Mouse (Mus musculus): ENCODE results near the gene Tmprss15. TPM values are rescaled to one million over a fixed set of nuclear protein-coding genes. Genes with fewer than 3 reads are reported as not detected.
A peak's percentile ranks its signal among the peaks of the same experiment; 100 is the strongest.

Tmprss15 gene
- polyA plus RNA-seq (2015; fragmentation: Nextera tagmentation; extraction: Ambion mirVana): not detected in 2 replicates

DNA sequence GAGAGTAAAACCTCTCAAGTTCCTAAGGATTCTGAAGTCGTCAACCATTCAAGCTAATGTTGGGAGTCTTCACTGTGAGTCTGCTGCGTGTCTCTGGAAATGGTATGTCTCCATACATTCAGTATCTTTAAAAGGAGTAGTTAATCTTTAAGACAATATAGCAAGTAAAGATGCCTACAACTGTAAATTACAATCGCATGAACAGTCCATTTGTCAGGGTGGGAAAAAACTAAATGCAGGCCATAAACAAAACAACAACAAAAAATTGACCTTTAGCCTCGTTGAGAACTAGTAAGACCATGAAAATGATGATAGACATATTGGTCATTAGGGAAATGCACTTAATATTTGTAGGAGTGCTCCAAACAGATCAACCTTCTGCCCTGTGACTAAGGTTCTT lies at the start of gene Tmprss15:
TSS of gene Tmprss15 (minus strand) at position 101 of the 400 bp plus-strand sequence.
- Histone ChIP-seq H3K9me3 (no peaks in the 10 kb centered on the region), H3K4me3 (replicated peaks) (no peak within 1 kb of the TSS), H3K4me1 (replicated peaks) (no peaks in the 10 kb centered on the region), H3K4me2 (replicated peaks) (no peak within 1 kb of the TSS), H3K27ac (no peak within 1 kb of the TSS), H3K9ac (replicated peaks) (no peak within 1 kb of the TSS), H3K27me3 (no peaks in the 10 kb centered on the region), H3K36me3 (no peaks in the 10 kb centered on the region)
- no peak for ATAC-seq
- whole genome bisulfite sequencing: 88% methylated on average over 4 of the region's 4 CpGs

DNA sequence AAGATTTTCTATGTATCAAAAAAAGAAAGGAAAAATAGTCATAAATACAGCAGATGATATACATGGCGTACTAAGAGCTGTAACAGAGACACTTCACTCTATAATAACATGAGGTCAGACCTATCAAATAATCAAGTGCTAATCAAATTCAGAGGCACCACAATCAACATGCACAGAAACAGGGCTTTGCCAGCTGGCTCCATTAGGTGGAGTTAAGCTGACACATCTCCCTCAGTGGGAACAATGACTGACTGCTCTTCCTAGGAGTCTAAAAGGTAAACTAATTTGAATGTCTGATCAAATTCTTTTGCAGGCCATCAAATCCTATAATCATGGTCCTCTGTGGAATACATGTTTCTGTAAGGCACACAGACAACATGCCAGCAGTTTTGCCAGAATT lies 24.0 kb upstream of the Tmprss15 start:
- Histone ChIP-seq H3K27me3 (no peaks in the 10 kb centered on the region), H3K36me3 (no peaks in the 10 kb centered on the region), H3K4me1 (replicated peaks) (peaks cover 5% of the 10 kb centered on the region; the same call in 1 of the 2 replicates), H3K27ac (no peak overlapping the region), H3K4me2 (replicated peaks) (no peak overlapping the region), H3K4me3 (replicated peaks) (no peak overlapping the region), H3K9ac (replicated peaks) (no peak overlapping the region), H3K9me3 (no peaks in the 10 kb centered on the region)
- 45% methylated on average over 1 of the region's 1 CpGs for WGBS
- peak; percentile 77; the same call in 1 of the 2 replicates for ATAC-seq

DNA sequence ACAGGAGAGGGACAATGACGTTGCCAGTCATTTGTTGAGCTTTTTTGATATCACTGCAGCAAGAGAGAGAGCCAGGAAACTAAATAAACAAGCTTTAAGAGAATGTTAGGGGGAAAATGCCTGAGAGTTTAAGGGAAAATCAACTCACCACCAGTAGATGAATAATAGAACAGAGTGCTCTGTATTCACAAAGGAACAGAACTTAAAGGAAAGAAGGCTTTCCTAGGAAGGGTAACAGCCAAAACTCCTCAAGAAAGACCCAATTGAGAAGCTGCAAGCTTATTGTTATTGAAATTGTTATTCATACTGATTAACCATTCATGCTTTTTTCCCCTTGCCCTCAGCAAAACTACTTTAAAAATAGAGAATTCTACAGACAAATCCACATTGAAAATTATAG lies 18.6 kb upstream of the Tmprss15 start:
- H3K27ac ChIP-seq: no peak overlapping the region; the same call in 1 of the 2 replicates
- H3K9ac ChIP-seq (replicated peaks): no peak overlapping the region
- H3K4me2 ChIP-seq (replicated peaks): no peak overlapping the region
- no peaks in the 10 kb centered on the region for H3K27me3 ChIP-seq
- 29% methylated on average over 1 of the region's 1 CpGs for whole genome bisulfite sequencing
- H3K4me1 ChIP-seq (replicated peaks): peaks cover 3% of the 10 kb centered on the region; the same call in 1 of the 2 replicates
- H3K4me3 ChIP-seq (replicated peaks): no peak overlapping the region
- H3K36me3 ChIP-seq: no peaks in the 10 kb centered on the region
- no peaks in the 10 kb centered on the region for H3K9me3 ChIP-seq
- ATAC-seq: no peak

DNA sequence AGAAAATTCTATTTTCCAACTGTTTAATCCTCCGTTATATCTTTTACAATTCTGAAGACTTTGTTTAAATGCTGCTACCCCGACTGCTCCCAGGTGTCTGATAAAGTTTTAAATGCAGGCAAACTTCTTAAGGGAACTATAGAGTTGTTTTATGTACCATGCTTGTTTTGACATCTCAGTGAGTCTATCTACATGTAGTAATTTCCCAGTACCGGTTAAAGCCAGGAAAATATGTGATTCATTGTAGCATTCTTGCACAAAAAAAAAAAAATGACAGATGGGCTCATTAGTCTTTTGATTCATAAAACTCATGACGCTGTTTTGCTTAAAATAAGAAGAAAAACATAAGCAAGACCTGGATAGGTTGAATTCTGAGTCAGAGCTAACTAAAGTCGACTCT lies 18.1 kb upstream of the Tmprss15 start:
- 76% methylated on average over 5 of the region's 5 CpGs for WGBS

DNA sequence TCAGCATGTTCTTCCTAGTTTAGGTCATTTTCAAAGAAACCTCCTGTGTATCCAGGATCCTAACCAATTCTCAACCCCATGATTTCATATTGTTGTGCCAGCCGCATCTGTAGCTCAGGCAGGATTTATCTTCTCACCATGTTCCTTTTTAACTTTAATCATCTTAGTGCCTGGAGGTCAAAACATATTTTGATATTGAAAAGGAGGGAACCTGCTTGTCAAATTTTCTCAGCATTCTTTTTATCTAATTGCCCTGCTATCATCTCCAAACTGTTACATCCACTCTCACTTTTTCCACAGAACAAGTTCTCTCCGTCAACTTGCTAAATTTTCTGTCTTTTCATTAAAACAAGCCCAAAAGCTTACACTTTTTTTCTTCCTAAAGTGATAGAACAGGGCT lies 9.4 kb upstream of the Tmprss15 start:
- no peak for ATAC-seq
- Histone ChIP-seq H3K9me3 (no peaks in the 10 kb centered on the region), H3K9ac (replicated peaks) (no peak overlapping the region), H3K36me3 (no peaks in the 10 kb centered on the region), H3K4me2 (replicated peaks) (no peak overlapping the region), H3K27ac (no peak overlapping the region), H3K4me1 (replicated peaks) (no peaks in the 10 kb centered on the region), H3K4me3 (replicated peaks) (no peak overlapping the region), H3K27me3 (no peaks in the 10 kb centered on the region)
- 63% methylated on average over 2 of the region's 2 CpGs for WGBS

More for the DNA sequence above, 18.1 kb upstream of the Tmprss15 start:
- H3K4me1 ChIP-seq (replicated peaks): peaks cover 3% of the 10 kb centered on the region; the same call in 1 of the 2 replicates
- H3K27ac ChIP-seq: no peak overlapping the region
- H3K27me3 ChIP-seq: no peaks in the 10 kb centered on the region
- no peaks in the 10 kb centered on the region for H3K36me3 ChIP-seq
- H3K9ac ChIP-seq (replicated peaks): no peak overlapping the region
- no peaks in the 10 kb centered on the region for H3K9me3 ChIP-seq
- ATAC-seq: no peak
- H3K4me3 ChIP-seq (replicated peaks): no peak overlapping the region
- H3K4me2 ChIP-seq (replicated peaks): no peak overlapping the region

DNA sequence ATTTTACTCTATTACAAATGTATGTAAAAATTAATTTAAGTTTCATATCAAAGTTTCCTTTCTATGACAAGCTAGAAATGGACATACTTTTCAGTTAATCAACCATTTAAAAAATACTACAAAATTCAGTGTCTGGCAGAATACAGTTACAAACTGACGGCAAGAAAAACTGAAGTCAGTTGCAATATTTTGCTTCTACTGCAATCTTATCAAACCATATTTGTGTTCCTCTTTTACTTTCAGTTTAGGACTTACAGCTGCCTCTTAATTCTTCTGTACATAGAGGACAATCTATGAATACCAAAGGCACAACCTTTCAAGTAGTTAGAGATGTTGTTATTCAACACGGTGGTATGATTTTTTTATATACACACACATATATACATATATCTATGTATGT lies 7.4 kb upstream of the Tmprss15 start:
- Histone ChIP-seq H3K4me1 (replicated peaks) (no peaks in the 10 kb centered on the region), H3K27ac (no peak overlapping the region), H3K9me3 (no peaks in the 10 kb centered on the region), H3K4me3 (replicated peaks) (no peak overlapping the region), H3K9ac (replicated peaks) (no peak overlapping the region), H3K4me2 (replicated peaks) (no peak overlapping the region), H3K36me3 (no peaks in the 10 kb centered on the region), H3K27me3 (no peaks in the 10 kb centered on the region)
- ATAC-seq: no peak
- 95% methylated on average over 2 of the region's 2 CpGs for WGBS

DNA sequence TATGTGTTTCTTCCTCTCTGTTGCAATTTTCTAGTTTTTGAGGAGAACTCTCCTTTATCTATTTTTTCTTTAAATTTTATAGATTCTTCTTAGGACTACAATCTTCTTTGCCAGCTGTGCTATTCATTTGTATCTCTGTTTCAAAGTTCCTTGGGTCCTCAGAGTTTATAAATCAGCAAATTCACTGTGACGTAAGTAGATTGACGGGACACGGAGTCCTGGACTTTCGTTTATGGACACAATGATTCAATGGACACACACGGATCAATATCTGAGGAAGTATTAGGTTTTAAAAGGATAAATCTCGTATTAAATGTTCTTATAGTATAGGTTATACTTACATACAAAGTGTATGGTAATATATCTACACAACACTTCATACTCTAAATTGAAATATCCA lies 4.3 kb downstream of the Tmprss15 start:
- H3K9ac ChIP-seq (replicated peaks): no peak overlapping the region
- H3K4me3 ChIP-seq (replicated peaks): no peak overlapping the region
- no peak for ATAC-seq
- H3K36me3 ChIP-seq: no peaks in the 10 kb centered on the region
- H3K27me3 ChIP-seq: no peaks in the 10 kb centered on the region
- H3K9me3 ChIP-seq: no peaks in the 10 kb centered on the region
- no peaks in the 10 kb centered on the region for H3K4me1 ChIP-seq (replicated peaks)
- WGBS: 89% methylated on average over 6 of the region's 6 CpGs
- H3K4me2 ChIP-seq (replicated peaks): no peak overlapping the region
- H3K27ac ChIP-seq: no peak overlapping the region

DNA sequence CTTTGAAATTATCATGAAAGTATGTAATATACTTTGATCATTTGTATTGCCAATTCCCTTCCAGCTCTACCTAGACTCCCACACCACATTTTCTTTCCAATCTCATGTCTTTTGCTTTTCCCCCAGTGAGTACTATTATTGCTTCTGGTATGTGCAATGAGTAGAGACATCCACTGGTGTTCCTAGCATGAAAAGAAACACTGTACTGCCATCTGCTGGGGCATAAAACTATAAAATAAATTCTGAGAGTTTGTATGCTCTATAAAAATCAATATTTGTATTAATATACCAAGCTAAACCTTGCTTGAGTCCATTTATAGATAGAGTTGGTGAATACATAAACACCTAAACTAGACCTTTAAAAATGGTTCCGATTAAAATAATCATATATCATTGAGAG lies 27.0 kb downstream of the Tmprss15 start:
- WGBS: 98% methylated on average over 1 of the region's 1 CpGs
- Histone ChIP-seq H3K27ac (no peak overlapping the region), H3K36me3 (no peaks in the 10 kb centered on the region), H3K4me2 (replicated peaks) (no peak overlapping the region), H3K4me1 (replicated peaks) (no peaks in the 10 kb centered on the region), H3K9ac (replicated peaks) (no peak overlapping the region), H3K4me3 (replicated peaks) (no peak overlapping the region), H3K27me3 (no peaks in the 10 kb centered on the region), H3K9me3 (no peaks in the 10 kb centered on the region)
- no peak for ATAC-seq

DNA sequence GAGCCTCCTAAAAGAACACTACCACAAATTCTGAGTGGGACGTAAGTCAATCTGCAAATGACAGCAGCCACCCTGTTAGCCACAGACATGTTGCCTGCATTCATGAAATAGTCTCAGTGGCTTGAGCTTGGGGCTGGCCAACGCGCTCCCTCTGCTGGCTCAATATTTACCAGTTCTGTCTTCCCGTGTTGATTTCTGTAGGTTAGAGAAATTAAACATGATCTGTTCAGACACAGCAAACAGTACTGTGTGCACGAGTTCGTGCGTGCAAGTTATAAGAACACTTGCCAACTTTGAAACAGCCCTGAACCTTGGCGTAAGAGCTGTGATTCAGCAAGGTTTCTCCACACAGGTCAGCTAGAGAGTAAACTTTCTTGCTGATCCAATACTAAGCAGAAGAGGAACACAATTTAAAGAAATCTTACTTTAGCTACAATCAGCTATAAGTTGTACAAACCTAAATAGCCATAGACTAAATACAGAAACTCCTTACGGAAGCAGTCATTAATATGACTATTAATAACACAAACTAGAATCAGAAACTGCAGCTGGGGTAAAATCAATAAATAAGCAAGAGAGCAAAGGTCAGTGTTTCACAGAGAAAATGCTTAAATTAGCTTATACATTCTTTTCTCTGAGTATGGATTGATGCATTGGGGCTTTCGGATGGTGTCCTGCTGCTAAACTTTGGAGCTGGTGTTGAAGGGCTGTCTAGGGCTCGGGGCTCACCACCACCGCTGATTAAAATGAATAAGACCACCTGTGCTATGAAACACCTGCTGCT lies 31.9 kb downstream of the Tmprss15 start:
- Histone ChIP-seq H3K36me3 (no peaks in the 10 kb centered on the region), H3K9ac (replicated peaks) (no peak overlapping the region), H3K9me3 (no peaks in the 10 kb centered on the region), H3K4me3 (replicated peaks) (no peak overlapping the region), H3K27me3 (no peaks in the 10 kb centered on the region), H3K27ac (no peak overlapping the region), H3K4me1 (replicated peaks) (no peaks in the 10 kb centered on the region), H3K4me2 (replicated peaks) (no peak overlapping the region)
- 58% methylated on average over 12 of the region's 12 CpGs for WGBS
- peak; percentile 50; the same call in 1 of the 2 replicates for ATAC-seq

DNA sequence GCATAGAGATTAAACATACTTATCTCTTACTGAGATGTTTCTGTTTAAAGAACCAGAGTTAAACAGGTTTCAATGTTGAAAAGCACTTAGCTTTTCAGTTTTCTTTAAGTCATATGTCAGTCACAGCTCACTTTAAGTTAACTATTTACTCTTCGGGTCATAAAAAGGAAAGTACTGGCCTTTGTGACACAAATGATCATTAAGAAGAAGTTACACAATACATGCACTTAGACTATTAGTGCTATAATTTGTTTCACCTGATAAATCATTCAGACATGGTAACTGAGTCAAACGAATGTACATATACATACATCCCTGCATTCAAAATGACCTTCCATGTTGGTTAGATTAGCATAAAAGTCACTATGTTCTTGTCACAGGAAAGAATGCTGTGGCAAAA lies 58.3 kb downstream of the Tmprss15 start:
- H3K27ac ChIP-seq: no peak overlapping the region
- no peak overlapping the region for H3K4me2 ChIP-seq (replicated peaks)
- no peak for ATAC-seq
- no peaks in the 10 kb centered on the region for H3K9me3 ChIP-seq
- WGBS: 88% methylated on average over 2 of the region's 2 CpGs
- H3K4me1 ChIP-seq (replicated peaks): no peaks in the 10 kb centered on the region
- no peaks in the 10 kb centered on the region for H3K36me3 ChIP-seq
- H3K4me3 ChIP-seq (replicated peaks): no peak overlapping the region
- H3K27me3 ChIP-seq: no peaks in the 10 kb centered on the region
- no peak overlapping the region for H3K9ac ChIP-seq (replicated peaks)

DNA sequence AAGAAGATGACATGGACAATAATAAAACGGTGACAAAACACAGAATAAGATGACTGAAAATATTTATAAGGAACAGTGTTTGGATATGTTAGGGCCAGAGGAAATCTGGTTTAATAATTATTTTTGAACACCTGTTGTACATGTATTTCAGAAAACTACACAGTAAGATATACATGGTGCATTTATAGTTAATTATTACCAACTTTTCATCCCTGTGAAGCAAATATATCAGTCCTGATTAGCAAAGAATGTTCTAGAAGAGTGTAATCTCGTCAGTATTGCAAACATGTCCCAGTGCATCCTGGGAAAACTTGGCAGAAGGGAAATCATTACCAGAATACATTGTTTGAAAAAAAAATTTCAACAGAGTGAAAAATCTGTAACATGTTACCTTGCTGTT lies 88.1 kb downstream of the Tmprss15 start:
- H3K27ac ChIP-seq: no peak overlapping the region
- no peaks in the 10 kb centered on the region for H3K9me3 ChIP-seq
- H3K4me2 ChIP-seq (replicated peaks): no peak overlapping the region
- H3K4me3 ChIP-seq (replicated peaks): no peak overlapping the region
- H3K9ac ChIP-seq (replicated peaks): no peak overlapping the region
- WGBS: 83% methylated on average over 2 of the region's 2 CpGs
- H3K4me1 ChIP-seq (replicated peaks): no peaks in the 10 kb centered on the region
- H3K36me3 ChIP-seq: no peaks in the 10 kb centered on the region
- no peaks in the 10 kb centered on the region for H3K27me3 ChIP-seq
- ATAC-seq: no peak

DNA sequence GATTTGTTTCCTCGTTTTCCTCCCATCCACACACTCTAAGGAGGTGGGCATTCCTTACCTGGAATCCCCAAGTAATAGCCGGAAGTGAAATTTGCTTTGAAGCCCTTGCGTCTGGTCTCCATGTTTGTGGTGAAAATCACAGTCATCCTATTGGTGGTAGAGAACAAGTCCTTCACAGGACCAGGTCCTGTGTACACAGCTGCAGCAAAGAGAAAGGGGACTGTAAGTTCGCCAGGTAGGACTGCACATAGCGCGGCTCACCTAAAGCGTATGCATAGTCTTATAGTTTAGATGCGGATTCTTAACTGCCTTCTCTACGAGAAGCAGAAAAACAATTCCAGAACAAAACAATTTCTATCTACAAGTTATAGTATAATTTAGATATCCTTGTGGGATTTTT lies 89.2 kb downstream of the Tmprss15 start:
- WGBS: 88% methylated on average over 9 of the region's 9 CpGs
- H3K27ac ChIP-seq: no peak overlapping the region
- no peak overlapping the region for H3K9ac ChIP-seq (replicated peaks)
- H3K27me3 ChIP-seq: no peaks in the 10 kb centered on the region
- no peaks in the 10 kb centered on the region for H3K9me3 ChIP-seq
- H3K36me3 ChIP-seq: no peaks in the 10 kb centered on the region
- H3K4me3 ChIP-seq (replicated peaks): no peak overlapping the region
- ATAC-seq: no peak
- H3K4me1 ChIP-seq (replicated peaks): no peaks in the 10 kb centered on the region
- no peak overlapping the region for H3K4me2 ChIP-seq (replicated peaks)

DNA sequence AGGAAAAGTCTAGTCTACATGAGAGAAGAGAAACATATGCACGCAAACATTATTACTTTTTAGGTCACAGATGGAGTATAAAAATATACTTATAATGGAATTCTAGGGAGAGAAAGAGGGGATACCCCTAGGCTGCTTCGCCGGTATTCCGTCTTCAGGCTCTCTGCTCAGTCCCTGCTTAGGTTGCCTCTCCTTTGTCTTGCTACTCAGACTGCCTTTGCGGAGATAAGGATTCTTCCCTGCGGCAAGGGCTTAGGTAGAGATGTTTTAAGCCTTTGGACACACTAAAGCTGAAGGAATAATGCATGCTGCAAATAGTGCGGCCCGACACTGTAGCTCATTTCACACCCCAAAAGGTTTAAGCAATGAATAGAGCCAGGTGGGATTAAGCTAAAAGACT lies 114.5 kb downstream of the Tmprss15 start:
- H3K4me2 ChIP-seq (replicated peaks): no peak overlapping the region
- no peaks in the 10 kb centered on the region for H3K9me3 ChIP-seq
- H3K36me3 ChIP-seq: no peaks in the 10 kb centered on the region
- ATAC-seq: peak; percentile 82
- WGBS: 28% methylated on average over 8 of the region's 8 CpGs
- H3K4me3 ChIP-seq (replicated peaks): no peak overlapping the region
- H3K4me1 ChIP-seq (replicated peaks): no peaks in the 10 kb centered on the region
- H3K27ac ChIP-seq: no peak overlapping the region
- H3K27me3 ChIP-seq: no peaks in the 10 kb centered on the region
- no peak overlapping the region for H3K9ac ChIP-seq (replicated peaks)

All from midbrain, embryonic 13.5 days (tissue).